Mouse (Mus musculus): ENCODE results near the gene Gsdma3. TPM values are rescaled to one million over a fixed set of nuclear protein-coding genes. Genes with fewer than 3 reads are reported as not detected.

The Gsdma3 gene
- polyA plus RNA-seq (2015; fragmentation: Illumina TruSeq; extraction: RNeasy Lipid Tissue Mini Kit (QIAGEN cat#74804); ENCODE audit: low read depth, low replicate concordance), result not detected

DNA sequence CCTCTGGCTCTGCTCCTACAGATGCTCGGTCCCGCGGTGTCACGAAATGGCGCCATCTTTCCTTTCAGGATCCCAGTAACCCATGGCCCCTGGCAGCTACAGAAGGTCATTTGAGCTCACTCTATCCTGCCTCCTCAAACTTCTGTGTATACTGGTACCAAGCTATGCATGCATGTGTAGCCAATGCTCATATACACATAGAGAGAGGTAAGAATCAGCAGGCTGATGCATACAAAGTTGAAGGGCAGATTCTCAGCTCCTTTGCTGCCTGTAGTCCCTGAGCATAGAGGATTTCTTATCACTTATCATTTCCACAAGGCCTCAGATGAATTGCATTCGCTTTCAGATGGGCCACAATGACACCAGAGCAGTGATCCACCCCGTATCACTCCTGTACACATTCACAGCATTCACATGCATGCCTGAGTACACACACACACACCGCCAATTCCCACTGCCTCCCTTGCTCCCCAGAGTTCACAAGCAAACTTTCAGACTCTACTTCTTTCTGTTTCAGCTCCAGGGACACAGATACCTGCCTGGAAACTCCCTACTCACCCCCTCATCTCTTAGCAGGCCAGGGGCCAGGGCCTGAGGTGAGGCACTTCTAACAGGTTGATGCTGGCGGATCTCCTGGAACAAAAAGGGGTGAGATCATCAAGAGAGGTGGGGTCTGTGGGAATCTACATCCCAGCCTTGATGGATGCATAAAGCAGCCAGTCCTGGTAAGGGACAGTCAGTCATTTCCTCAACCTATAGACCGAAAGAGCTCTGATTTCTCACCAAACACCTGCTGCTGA lies at the start of gene Gsdma3, which contains the start of gene Gm12355:
Gsdma3 (plus strand) TSS at position 750 of the 800 bp plus-strand sequence.
Gm12355 (minus strand) TSS at position 51 of the 800 bp plus-strand sequence.

DNA sequence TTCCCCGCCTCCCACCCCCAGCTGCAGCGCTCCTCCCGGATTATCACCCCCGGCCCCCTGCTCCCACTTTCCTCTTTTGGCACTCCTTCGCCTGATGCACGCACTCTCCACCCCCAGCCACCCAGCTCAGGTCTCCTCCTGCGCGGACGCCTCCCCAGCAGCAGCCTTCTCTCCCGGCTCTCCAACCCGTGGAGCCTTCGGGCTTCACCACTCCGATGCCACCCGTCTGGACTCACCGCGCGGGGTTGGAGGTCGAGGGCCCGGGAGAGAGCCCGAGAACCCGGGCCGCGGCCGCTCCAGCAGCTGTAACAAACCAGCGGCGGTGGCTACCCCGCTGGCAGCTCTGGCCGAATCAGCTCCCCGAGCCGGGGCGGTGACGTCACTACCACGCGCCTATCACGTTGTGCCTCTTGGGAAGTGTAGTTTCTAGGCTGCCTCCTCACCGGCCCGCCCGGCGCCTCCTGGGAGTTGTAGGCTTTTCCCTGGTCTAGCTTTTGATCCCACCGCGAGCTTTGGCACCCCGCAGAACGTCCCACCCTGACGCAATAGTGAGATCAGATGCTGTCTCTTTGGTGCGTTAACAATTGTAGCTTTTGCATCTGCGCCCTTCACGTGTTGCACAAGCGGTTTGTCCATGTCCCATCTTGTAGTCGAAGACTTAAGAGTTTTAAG lies 39.1 kb upstream of the Gsdma3 start, which contains the start of gene Ormdl3:
Ormdl3 (minus strand) TSS at position 477 of the 672 bp plus-strand sequence.

DNA sequence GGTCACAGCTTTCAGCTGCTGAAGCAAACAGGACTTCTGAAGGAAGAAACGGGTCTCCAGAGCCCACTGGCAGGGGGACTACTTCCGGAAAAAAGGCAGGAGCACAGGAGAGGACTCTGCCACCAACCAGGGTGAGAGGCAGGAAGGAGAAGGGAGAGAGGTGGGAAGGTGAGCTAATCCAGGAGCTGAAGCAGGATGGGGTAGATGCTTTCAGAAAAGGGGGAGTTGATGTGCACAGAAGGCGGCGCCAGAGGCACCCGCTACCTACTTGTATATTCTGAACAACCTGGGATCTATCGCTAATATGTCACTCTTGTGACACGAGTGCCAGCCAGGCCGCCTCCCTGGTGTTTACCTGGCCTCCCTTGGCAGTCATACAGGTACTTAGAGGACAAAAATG lies 28.2 kb upstream of the Gsdma3 start, which contains the start of gene Lrrc3c:
Lrrc3c (plus strand) TSS at position 301 of the 400 bp plus-strand sequence.

DNA sequence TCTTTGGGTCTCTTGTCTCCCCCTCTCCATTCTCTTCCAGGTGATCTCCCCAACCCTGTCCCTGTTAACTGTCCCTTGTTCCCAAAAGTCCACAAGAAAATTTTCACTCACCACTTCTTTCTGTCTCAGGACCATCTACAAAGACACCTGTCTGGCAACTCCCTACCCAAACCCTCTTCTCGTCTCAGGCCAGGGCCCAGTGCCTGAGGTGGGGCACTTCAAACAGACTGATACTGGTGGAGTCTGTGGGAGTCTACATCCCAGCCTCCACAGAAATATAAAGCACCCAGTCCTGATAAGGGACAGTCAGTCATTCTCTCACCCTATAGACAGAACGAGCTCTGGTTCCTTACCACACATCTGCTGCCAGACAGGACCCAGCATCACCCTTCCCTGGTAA lies 20.3 kb downstream of the Gsdma3 start, which contains the start of gene Gsdma2:
Gsdma2 (plus strand) TSS at position 301 of the 400 bp plus-strand sequence.

DNA sequence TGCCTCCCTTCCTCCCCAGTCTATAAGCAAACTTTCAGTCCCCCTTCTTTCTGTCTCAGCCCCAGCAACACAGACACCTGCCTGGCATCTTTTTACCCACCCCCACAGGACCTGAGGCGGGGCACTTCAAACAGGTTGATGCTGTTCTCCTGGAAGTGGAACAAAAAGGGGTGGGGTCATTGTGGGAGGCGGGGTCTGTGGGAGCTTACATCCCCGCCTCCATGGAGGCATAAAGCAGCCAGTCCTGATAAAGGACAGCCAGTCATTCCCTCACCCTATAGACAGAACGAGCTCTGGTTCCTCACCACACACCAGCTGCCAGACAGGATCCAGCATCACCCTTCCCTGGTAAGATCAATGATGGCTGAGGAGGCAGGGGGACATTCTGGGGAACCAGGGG lies 37.9 kb downstream of the Gsdma3 start, which contains the start of gene Gsdma:
Gsdma (plus strand) TSS at position 261 of the 400 bp plus-strand sequence.

DNA sequence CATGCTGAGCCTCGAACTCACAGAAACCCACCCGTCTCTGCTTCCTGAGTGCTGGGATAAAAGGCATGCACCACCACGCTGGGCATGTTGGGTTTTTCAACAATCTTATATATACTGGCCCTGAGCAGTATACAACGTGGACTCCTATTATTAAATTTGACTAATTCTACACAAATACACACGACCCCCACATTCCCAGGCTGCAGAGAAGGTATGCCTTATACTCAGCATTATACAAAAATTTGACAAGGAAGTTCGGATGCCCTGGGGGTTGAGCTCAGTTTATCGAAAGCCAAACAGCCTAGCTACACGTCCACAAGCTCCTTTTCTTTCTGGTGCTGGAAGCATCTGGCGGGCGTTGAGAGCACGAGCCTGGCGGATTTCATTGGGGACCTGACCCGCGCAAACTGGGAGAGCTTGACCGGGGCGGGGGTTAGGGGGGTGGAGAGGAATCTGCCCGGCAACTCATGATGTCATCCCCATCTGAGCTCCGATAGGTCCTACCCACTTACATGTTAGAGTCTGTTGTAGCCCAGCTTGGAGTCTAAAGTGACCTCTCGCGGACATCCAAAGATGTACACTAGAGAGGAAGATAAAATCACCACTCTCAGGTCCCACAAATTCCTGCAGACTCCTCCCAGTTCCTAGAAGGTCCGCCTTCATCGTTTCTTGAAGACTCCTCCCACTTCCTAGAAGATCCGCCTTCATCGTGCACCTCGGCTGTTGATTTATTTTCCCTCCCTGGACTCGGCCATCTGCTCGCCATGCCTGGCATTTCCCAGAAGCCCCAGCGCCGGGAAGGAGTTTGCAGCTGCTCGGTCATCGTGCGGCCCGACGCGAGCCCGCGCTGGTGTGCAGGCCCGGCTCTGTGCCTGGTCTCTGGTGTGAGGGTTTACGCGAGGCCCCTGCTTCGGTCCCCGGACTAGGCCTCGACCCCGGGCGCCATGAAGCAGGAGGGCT lies 55.9 kb downstream of the Gsdma3 start, which contains the start of gene Psmd3:
Psmd3 (plus strand) TSS at position 769 of the 960 bp plus-strand sequence.

Other genes starting within 250 kb of the Gsdma3 start
- gene Tcap, start 242.5 kb upstream of the Gsdma3 start, polyA plus RNA-seq (2015; fragmentation: Illumina TruSeq; extraction: RNeasy Lipid Tissue Mini Kit (QIAGEN cat#74804); ENCODE audit: low read depth, low replicate concordance), result 8.1 TPM
- gene Pnmt, start 239.9 kb upstream of the Gsdma3 start, polyA plus RNA-seq (2015; fragmentation: Illumina TruSeq; extraction: RNeasy Lipid Tissue Mini Kit (QIAGEN cat#74804); ENCODE audit: low read depth, low replicate concordance), result not detected
- 9.8 TPM for gene Pgap3, start 225.9 kb upstream of the Gsdma3 start, polyA plus RNA-seq (2015; fragmentation: Illumina TruSeq; extraction: RNeasy Lipid Tissue Mini Kit (QIAGEN cat#74804); ENCODE audit: low read depth, low replicate concordance)
- gene Erbb2, start 213.9 kb upstream of the Gsdma3 start, polyA plus RNA-seq (2015; fragmentation: Illumina TruSeq; extraction: RNeasy Lipid Tissue Mini Kit (QIAGEN cat#74804); ENCODE audit: low read depth, low replicate concordance), result 1.3 TPM
- 230 TPM for gene Mien1, start 187.4 kb upstream of the Gsdma3 start, polyA plus RNA-seq (2015; fragmentation: Illumina TruSeq; extraction: RNeasy Lipid Tissue Mini Kit (QIAGEN cat#74804); ENCODE audit: low read depth, low replicate concordance)
- 2.9 TPM for gene Grb7, start 180.0 kb upstream of the Gsdma3 start, polyA plus RNA-seq (2015; fragmentation: Illumina TruSeq; extraction: RNeasy Lipid Tissue Mini Kit (QIAGEN cat#74804); ENCODE audit: low read depth, low replicate concordance)
- not detected for gene Ikzf3, start 80.3 kb upstream of the Gsdma3 start, polyA plus RNA-seq (2015; fragmentation: Illumina TruSeq; extraction: RNeasy Lipid Tissue Mini Kit (QIAGEN cat#74804); ENCODE audit: low read depth, low replicate concordance)
- not detected for gene Zpbp2, start 75.3 kb upstream of the Gsdma3 start, polyA plus RNA-seq (2015; fragmentation: Illumina TruSeq; extraction: RNeasy Lipid Tissue Mini Kit (QIAGEN cat#74804); ENCODE audit: low read depth, low replicate concordance)
- gene Ormdl3, start 39.0 kb upstream of the Gsdma3 start, polyA plus RNA-seq (2015; fragmentation: Illumina TruSeq; extraction: RNeasy Lipid Tissue Mini Kit (QIAGEN cat#74804); ENCODE audit: low read depth, low replicate concordance), result 59.0 TPM
- not detected for gene Lrrc3c, start 28.1 kb upstream of the Gsdma3 start, polyA plus RNA-seq (2015; fragmentation: Illumina TruSeq; extraction: RNeasy Lipid Tissue Mini Kit (QIAGEN cat#74804); ENCODE audit: low read depth, low replicate concordance)
- not detected for gene Gm12355, start 699 bp upstream of the Gsdma3 start, polyA plus RNA-seq (2015; fragmentation: Illumina TruSeq; extraction: RNeasy Lipid Tissue Mini Kit (QIAGEN cat#74804); ENCODE audit: low read depth, low replicate concordance)
- gene Gsdma2, start 20.4 kb downstream of the Gsdma3 start, polyA plus RNA-seq (2015; fragmentation: Illumina TruSeq; extraction: RNeasy Lipid Tissue Mini Kit (QIAGEN cat#74804); ENCODE audit: low read depth, low replicate concordance), result not detected
- gene Gsdma, start 38.0 kb downstream of the Gsdma3 start, polyA plus RNA-seq (2015; fragmentation: Illumina TruSeq; extraction: RNeasy Lipid Tissue Mini Kit (QIAGEN cat#74804); ENCODE audit: low read depth, low replicate concordance), result not detected
- gene Psmd3, start 56.2 kb downstream of the Gsdma3 start, polyA plus RNA-seq (2015; fragmentation: Illumina TruSeq; extraction: RNeasy Lipid Tissue Mini Kit (QIAGEN cat#74804); ENCODE audit: low read depth, low replicate concordance), result 113 TPM
- not detected for gene Csf3, start 74.9 kb downstream of the Gsdma3 start, polyA plus RNA-seq (2015; fragmentation: Illumina TruSeq; extraction: RNeasy Lipid Tissue Mini Kit (QIAGEN cat#74804); ENCODE audit: low read depth, low replicate concordance)
- 76.2 TPM for gene Med24, start 103.1 kb downstream of the Gsdma3 start, polyA plus RNA-seq (2015; fragmentation: Illumina TruSeq; extraction: RNeasy Lipid Tissue Mini Kit (QIAGEN cat#74804); ENCODE audit: low read depth, low replicate concordance)
- gene Thra, start 114.3 kb downstream of the Gsdma3 start, polyA plus RNA-seq (2015; fragmentation: Illumina TruSeq; extraction: RNeasy Lipid Tissue Mini Kit (QIAGEN cat#74804); ENCODE audit: low read depth, low replicate concordance), result 652 TPM
- gene Nr1d1, start 149.0 kb downstream of the Gsdma3 start, polyA plus RNA-seq (2015; fragmentation: Illumina TruSeq; extraction: RNeasy Lipid Tissue Mini Kit (QIAGEN cat#74804); ENCODE audit: low read depth, low replicate concordance), result 59.3 TPM
- 117 TPM for gene Msl1, start 169.2 kb downstream of the Gsdma3 start, polyA plus RNA-seq (2015; fragmentation: Illumina TruSeq; extraction: RNeasy Lipid Tissue Mini Kit (QIAGEN cat#74804); ENCODE audit: low read depth, low replicate concordance)
- 37.6 TPM for gene Casc3, start 178.5 kb downstream of the Gsdma3 start, polyA plus RNA-seq (2015; fragmentation: Illumina TruSeq; extraction: RNeasy Lipid Tissue Mini Kit (QIAGEN cat#74804); ENCODE audit: low read depth, low replicate concordance)
- 89.1 TPM for gene Rapgefl1, start 210.4 kb downstream of the Gsdma3 start, polyA plus RNA-seq (2015; fragmentation: Illumina TruSeq; extraction: RNeasy Lipid Tissue Mini Kit (QIAGEN cat#74804); ENCODE audit: low read depth, low replicate concordance)
- 28.1 TPM for gene Wipf2, start 237.3 kb downstream of the Gsdma3 start, polyA plus RNA-seq (2015; fragmentation: Illumina TruSeq; extraction: RNeasy Lipid Tissue Mini Kit (QIAGEN cat#74804); ENCODE audit: low read depth, low replicate concordance)